Mouse (Mus musculus) embryonic fibroblast, embryonic 13.5 days (primary cell): ENCODE measurements at regions not wholly inside any gene's neighbourhood (a gene's known extent, or its start where the extent isn't known, plus 50 kb on each side); places are given as distances from the start of the nearest gene placed in this dataset.

Experiments
- H3K27ac ChIP-seq: 2 replicates; pipeline ENCODE4 v1.5.1; 2012; ENCODE audit warnings: low read length, control low read depth, inconsistent platforms; ENCODE audit not compliant: insufficient read depth
- H3K4me1 ChIP-seq: 2 replicates; pipeline ENCODE4 v1.6.1; 2011; ENCODE audit warnings: low read length; ENCODE audit not compliant: control insufficient read depth, insufficient read depth
- H3K4me3 ChIP-seq: 2 replicates; pipeline ENCODE4 v1.5.1; 2011; ENCODE audit warnings: mild to moderate bottlenecking, control low read depth, low read length; ENCODE audit not compliant: insufficient read depth
- CTCF ChIP-seq: IDR thresholded peaks from 2 replicates; pipeline ENCODE4 v1.5.1; 2011; ENCODE audit warnings: mild to moderate bottlenecking, control low read depth, low read length, moderate library complexity, borderline replicate concordance; ENCODE audit not compliant: insufficient read depth
- POLR2A ChIP-seq: IDR thresholded peaks from 2 replicates; pipeline ENCODE4 v1.6.1; 2011; ENCODE audit warnings: low read depth, mild to moderate bottlenecking, control low read depth, low read length, moderate library complexity

DNA sequence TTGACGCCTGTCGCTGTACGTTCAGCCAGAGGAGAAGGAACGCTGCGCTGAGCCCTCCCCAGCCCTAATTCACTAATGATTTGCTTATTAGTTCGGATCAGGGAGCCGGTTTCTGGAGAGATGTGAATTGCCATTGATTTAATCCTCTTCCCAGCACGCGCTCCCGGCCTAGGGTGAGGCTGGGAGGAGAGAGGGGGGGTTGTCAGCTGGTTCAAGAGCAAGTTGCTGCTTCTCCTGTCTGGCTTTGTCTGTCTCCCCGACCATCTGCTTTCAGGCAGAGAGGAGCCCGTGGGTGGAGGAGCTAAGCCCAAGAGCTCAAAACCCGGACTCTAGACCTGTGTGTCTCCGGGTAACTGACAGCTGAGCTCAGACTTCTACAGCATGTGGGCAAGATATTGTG, 304.4 kb downstream of the H2al1j start:
- no peak overlapping the region for H3K4me3 ChIP-seq
- no peaks in the 10 kb centered on the region for H3K4me1 ChIP-seq
- TF ChIP-seq CTCF (no peak), POLR2A (no peak)
- H3K27ac ChIP-seq: no peak overlapping the region

DNA sequence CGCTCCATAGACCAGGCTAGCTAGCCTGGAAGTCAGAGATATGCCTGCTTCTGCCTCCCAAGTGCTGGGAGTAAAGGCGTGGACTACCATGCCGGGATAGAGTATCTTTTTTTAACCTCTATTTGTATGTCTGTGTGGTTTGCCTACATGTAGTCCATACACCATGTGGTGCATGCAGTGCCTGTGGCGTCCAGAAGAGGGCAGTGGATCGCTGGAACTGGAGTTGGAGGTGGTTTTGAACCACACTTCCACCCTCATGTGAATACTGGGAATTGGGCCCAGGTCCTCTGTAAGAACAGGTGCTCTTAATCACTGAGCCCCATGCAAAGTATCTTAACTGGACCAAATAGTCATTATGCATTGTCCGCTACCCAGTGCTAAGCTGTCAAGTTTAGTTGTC, 306.2 kb downstream of the H2al1j start:
- H3K4me1 ChIP-seq: no peaks in the 10 kb centered on the region
- H3K4me3 ChIP-seq: no peak overlapping the region
- TF ChIP-seq POLR2A (no peak), CTCF (peak; percentile 59; the same call in 1 of the 2 replicates)
- no peak overlapping the region for H3K27ac ChIP-seq

DNA sequence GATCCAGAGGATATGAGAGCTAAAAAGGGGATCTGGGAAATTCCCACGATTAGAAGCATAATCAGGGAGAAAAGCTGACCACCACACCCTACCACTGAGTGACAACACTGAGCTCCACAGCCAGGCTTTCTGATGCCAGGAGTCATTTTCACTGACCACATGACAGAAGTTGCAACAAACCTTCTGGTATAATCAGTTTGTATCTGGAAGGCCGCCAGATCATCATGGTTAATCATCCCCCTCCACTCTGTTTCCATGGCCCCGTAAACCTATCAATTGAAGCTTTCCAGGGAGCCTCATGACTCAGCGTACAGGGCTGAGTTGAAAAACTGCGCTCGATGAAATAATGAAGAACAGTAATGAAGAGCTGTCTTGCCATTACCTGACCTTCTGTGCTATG, 316.9 kb downstream of the H2al1j start:
- Histone ChIP-seq H3K4me1 (no peaks in the 10 kb centered on the region), H3K4me3 (no peak overlapping the region), H3K27ac (no peak overlapping the region)
- TF ChIP-seq CTCF (no peak), POLR2A (no peak)

DNA sequence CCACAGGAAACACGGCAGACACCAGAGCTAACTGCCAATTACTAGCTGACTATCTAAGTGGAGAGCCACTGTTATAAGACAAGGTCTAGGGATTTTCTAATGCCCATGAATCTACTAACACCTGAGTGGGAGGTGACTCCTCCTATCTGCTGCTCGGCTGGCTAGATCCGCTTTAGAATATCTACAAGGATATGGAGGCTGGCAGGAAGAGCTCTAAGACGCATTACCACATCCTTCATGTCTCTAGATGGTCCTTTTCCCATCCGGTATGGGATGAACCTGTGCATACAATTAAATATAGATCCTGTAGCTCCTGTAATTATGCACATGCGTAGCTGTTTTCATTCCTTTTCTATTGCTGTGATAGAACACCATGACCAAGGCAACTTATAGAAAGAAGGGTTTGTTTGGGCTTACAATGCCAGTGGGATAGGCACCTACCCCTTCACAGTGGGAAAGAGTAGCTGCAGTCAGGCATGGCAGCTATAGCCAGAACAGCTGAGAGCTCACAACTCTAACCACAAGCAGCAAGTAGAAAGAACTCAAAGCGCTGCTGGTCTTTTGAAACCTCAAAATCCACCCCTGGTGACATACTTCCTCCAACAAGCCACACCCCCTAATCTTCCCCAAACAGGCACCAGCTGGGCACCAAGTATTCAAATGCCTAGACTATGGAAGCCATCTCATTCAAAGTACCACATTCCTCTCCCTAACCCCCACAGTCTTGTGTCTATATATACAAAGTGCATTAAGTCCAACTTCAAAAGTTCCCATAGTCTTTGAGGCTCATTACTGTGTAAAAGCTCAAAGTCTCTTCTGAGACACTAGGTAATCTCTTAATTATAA, 319.3 kb downstream of the H2al1j start:
- no peaks in the 10 kb centered on the region for H3K4me1 ChIP-seq
- H3K27ac ChIP-seq: no peak overlapping the region
- H3K4me3 ChIP-seq: no peak overlapping the region
- TF ChIP-seq CTCF (no peak), POLR2A (no peak)

DNA sequence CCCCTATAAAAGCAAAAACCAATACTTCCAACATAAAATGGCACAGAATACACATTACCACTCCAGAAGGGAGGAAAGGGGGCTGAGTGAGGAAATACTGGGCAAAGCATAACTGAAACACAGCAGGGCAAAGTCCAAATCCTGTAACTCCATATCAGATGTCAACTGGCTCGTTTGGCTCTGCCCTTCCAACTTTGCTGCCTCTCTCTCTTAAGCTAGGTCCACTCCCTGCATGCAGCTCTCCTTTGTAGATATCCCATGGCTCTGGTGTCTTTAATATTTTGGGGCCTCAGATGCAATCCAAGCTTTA, 319.9 kb downstream of the H2al1j start:
- no peak for TF ChIP-seq POLR2A
- TF ChIP-seq CTCF: no peak
- H3K4me1 ChIP-seq: no peaks in the 10 kb centered on the region
- H3K4me3 ChIP-seq: no peak overlapping the region
- no peak overlapping the region for H3K27ac ChIP-seq

DNA sequence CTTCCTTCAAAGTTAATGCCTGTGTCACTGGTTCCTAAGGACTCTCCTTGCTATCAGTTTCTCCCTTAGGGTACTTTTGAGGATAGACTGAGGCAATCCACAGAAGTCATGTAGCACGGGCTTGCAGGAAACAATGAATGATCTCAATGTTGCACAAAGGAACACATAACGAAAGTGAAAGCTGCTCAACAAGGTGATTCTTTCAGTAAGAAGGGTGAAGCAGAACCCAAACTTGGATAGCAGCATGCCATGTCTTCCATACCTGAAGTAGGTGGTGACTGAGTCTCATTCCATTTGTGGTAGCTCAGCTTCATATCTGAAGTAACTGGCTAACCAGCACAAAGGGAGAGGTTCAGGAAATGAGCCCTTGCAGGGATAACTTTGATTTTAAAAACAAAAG, 325.7 kb downstream of the H2al1j start:
- no peaks in the 10 kb centered on the region for H3K4me1 ChIP-seq

DNA sequence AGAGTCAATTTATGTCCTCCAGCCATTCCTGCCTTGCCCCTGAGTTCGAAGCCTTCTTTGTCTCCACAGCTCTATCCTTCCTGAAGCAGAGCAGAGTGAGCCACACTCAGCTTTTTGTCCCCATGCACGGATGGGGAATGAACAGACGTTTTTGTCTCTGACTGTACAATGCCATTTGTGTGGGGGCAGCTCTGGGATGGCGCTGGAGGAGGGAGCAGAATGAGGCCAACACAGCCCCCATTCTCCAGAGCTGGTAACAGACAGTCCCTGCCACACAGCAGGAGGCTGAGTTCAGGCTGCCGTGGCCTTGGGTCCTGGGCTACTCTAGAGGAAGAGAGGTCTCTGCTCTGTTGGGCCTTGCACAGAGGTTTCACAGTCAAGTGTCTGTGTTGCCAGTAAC, 327.4 kb downstream of the H2al1j start:
- no peak overlapping the region for H3K4me3 ChIP-seq
- no peak overlapping the region for H3K27ac ChIP-seq
- H3K4me1 ChIP-seq: no peaks in the 10 kb centered on the region
- no peak for TF ChIP-seq POLR2A

More for the DNA sequence above, 325.7 kb downstream of the H2al1j start:
- no peak for TF ChIP-seq CTCF
- TF ChIP-seq POLR2A: no peak
- H3K4me3 ChIP-seq: no peak overlapping the region
- H3K27ac ChIP-seq: no peak overlapping the region

DNA sequence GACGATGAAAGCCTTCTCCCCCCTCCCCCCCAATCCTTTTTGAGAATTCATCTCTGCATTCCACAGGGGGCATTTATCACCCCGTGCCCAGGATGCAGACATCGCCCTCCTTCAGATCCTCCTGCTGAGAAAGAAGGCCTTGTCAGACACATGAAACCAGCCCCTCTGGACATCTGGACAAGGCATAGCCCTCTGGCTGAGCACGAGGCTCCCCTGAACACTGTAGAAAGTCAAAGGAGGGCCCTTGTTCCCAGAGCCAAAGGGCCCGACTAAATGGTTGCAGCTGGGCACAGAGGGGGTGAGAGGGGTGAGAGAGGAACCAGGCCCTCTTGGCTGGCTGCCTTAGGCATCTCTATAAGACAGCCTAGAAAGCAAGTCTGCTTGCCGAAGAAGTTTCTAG, 327.8 kb downstream of the H2al1j start:
- no peak for TF ChIP-seq CTCF
- TF ChIP-seq POLR2A: no peak
- no peaks in the 10 kb centered on the region for H3K4me1 ChIP-seq
- no peak overlapping the region for H3K27ac ChIP-seq
- H3K4me3 ChIP-seq: no peak overlapping the region

DNA sequence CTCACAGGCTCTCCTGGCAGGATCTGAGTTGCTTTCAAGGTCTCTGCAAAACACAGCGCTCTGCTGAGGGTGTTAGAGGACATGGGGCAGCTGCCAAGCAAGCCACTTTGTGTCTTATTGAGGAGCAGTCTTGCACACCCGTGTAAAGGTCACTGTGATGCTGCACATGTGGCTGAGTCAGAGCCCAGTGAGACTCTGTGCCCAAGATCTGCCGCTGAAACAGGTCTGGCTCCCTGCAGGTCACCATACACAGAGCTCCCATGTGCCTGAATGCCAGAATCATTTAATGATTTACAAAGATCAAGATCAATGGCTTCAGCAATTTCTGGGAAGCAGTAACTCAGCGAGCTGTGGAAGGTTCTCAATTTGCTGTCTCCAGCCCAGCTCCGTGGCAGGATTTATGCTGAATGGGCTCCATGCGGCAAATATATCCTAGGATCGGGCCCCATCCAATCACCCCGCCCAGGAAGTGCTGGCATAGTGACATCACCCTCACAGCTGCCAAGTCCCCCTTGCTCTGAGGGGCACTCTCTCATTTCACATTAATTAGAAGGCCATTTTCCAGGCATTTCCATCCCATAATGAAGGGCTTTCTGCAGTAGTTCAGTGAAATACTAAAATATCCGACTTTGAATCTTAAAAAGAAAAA, 330.1 kb downstream of the H2al1j start:
- TF ChIP-seq POLR2A: no peak
- no peak for TF ChIP-seq CTCF
- no peak overlapping the region for H3K4me3 ChIP-seq
- H3K4me1 ChIP-seq: no peaks in the 10 kb centered on the region
- H3K27ac ChIP-seq: no peak overlapping the region

DNA sequence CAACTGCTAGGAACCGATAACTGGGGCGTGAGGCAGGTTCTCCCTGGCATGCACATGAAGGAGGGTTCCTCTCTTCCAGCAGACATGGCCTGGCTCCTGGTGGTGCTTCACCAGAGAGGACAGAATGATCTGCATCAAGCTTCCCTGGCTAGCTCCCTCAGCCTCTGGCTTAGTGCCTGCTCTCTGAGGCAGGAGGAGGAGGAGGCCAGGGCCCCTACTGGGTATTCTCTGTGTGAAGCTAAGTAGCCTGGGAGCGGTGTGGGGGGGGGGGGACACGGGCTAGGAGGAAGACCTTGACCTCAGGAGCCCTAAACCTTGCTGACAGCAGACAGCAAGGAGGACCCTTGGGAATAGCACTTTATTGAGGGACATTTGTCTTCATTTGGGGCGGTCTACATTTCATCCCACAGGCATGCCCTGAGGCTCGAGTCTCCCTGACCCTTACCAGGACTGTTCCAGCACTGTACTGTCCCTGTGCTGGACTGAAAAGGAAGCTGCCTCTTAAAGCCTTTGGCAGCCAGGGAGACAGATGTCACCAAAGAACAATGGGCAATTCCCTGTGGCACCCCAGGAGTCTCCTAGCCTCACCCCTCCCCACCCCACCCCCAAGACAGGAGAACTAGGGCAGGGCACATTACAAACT, 335.7 kb downstream of the H2al1j start:
- TF ChIP-seq CTCF (no peak), POLR2A (no peak)
- Histone ChIP-seq H3K4me1 (0 out of 2 replicates have a peak, but pooled peaks cover 2% of the 10 kb centered on the region), H3K27ac (no peak overlapping the region), H3K4me3 (no peak overlapping the region)
